Mouse (Mus musculus) granulocyte monocyte progenitor cell, adult 5-6 weeks (primary cell): Measurements from ENCODE around the gene Olfr1248. TPM values are rescaled to one million over a fixed set of nuclear protein-coding genes. Genes with fewer than 3 reads are reported as not detected.
"Not testable (repeated sequence)": the region's sequence is repeated elsewhere in the genome, so short reads cannot be mapped to it uniquely, and the experiment has no call there.

ENCODE experiments used
- ATAC-seq: replicated peaks from 2 replicates; pipeline ENCODE4 v1.8.0; 2016; ENCODE audit warnings: mild to moderate bottlenecking, moderate TSS enrichment, inconsistent platforms; ENCODE audit not compliant: poor library complexity, severe bottlenecking
- total RNA-seq, 2 experiments: library from RNA; stranded (forward) in 1 of 2; stranded (reverse) in 1 of 2; fragments of 200-712, 200-1000 nt in 1 of 2; fragments of >200 nt in 1 of 2; fragmentation: Nextera tagmentation in 1 of 2; gene quantifications; 2 replicates each; pipeline ENCODE4 v1.2.3; 2014 to 2017

The Olfr1248 gene
- not detected in 2 replicates for total RNA-seq (2014; fragmentation: Nextera tagmentation)
- not detected in 2 replicates for total RNA-seq (2017)

GRCm38 (mm10) chr2:89618145-89618544, at the start of gene Olfr1248:
Gene Olfr1248, minus strand, starts transcription at chr2:89618245.
- ATAC-seq = not testable (repeated sequence)

- ATAC-seq = no peak
These were observed 43.3 kb upstream of the Olfr1248 start, which contains the start of gene Olfr1250 for GRCm38 (mm10) chr2:89661367-89661766. Gene Olfr1250, minus strand, starts transcription at chr2:89661467.

- no peak for ATAC-seq
These were observed 16.8 kb upstream of the Olfr1248 start, which contains the start of gene Olfr1249 for GRCm38 (mm10) chr2:89634883-89635282. Gene Olfr1249, minus strand, starts transcription at chr2:89634983.

- ATAC-seq = no peak
These were observed 4.0 kb downstream of the Olfr1248 start, which contains the start of gene Olfr1247 for GRCm38 (mm10) chr2:89614030-89614429. Gene Olfr1247, minus strand, starts transcription at chr2:89614130.

- no peak for ATAC-seq
These were observed 25.0 kb downstream of the Olfr1248 start, which contains the start of gene Olfr1246 for GRCm38 (mm10) chr2:89593057-89593456. Gene Olfr1246, minus strand, starts transcription at chr2:89593157.

GRCm38 (mm10) chr2:89578347-89578746, 39.7 kb downstream of the Olfr1248 start, which contains the start of gene Olfr1245:
Gene Olfr1245, minus strand, starts transcription at chr2:89578447.
- no peak for ATAC-seq

Other genes with a start within 250 kb of the Olfr1248 start
- gene Olfr1238, start 208.6 kb downstream of the Olfr1248 start, total RNA-seq (2014; fragmentation: Nextera tagmentation) = not detected in 2 replicates
- gene Olfr1238, start 208.6 kb downstream of the Olfr1248 start, total RNA-seq (2017) = not detected in 2 replicates
- gene Olfr1239, start 197.8 kb downstream of the Olfr1248 start, total RNA-seq (2014; fragmentation: Nextera tagmentation) = not detected in 2 replicates
- not detected in 2 replicates for gene Olfr1239, start 197.8 kb downstream of the Olfr1248 start, total RNA-seq (2017)
- not detected in 2 replicates for gene Olfr1240, start 175.2 kb downstream of the Olfr1248 start, total RNA-seq (2014; fragmentation: Nextera tagmentation)
- not detected in 2 replicates for gene Olfr1240, start 175.2 kb downstream of the Olfr1248 start, total RNA-seq (2017)
- not detected in 2 replicates for gene Olfr1241, start 131.1 kb downstream of the Olfr1248 start, total RNA-seq (2014; fragmentation: Nextera tagmentation)
- gene Olfr1241, start 131.1 kb downstream of the Olfr1248 start, total RNA-seq (2017) = not detected in 2 replicates
- not detected in 2 replicates for gene Olfr1242, start 119.9 kb downstream of the Olfr1248 start, total RNA-seq (2014; fragmentation: Nextera tagmentation)
- not detected in 2 replicates for gene Olfr1242, start 119.9 kb downstream of the Olfr1248 start, total RNA-seq (2017)
- not detected in 2 replicates for gene Olfr1243, start 86.8 kb downstream of the Olfr1248 start, total RNA-seq (2014; fragmentation: Nextera tagmentation)
- gene Olfr1243, start 86.8 kb downstream of the Olfr1248 start, total RNA-seq (2017) = not detected in 2 replicates
- not detected in 2 replicates for gene Olfr1245, start 39.8 kb downstream of the Olfr1248 start, total RNA-seq (2014; fragmentation: Nextera tagmentation)
- not detected in 2 replicates for gene Olfr1245, start 39.8 kb downstream of the Olfr1248 start, total RNA-seq (2017)
- not detected in 2 replicates for gene Olfr1246, start 25.1 kb downstream of the Olfr1248 start, total RNA-seq (2014; fragmentation: Nextera tagmentation)
- not detected in 2 replicates for gene Olfr1246, start 25.1 kb downstream of the Olfr1248 start, total RNA-seq (2017)
- not detected in 2 replicates for gene Olfr1247, start 4.1 kb downstream of the Olfr1248 start, total RNA-seq (2014; fragmentation: Nextera tagmentation)
- gene Olfr1247, start 4.1 kb downstream of the Olfr1248 start, total RNA-seq (2017) = not detected in 2 replicates
- not detected in 2 replicates for gene Olfr1249, start 16.7 kb upstream of the Olfr1248 start, total RNA-seq (2014; fragmentation: Nextera tagmentation)
- gene Olfr1249, start 16.7 kb upstream of the Olfr1248 start, total RNA-seq (2017) = not detected in 2 replicates
- not detected in 2 replicates for gene Olfr1250, start 43.2 kb upstream of the Olfr1248 start, total RNA-seq (2014; fragmentation: Nextera tagmentation)
- not detected in 2 replicates for gene Olfr1250, start 43.2 kb upstream of the Olfr1248 start, total RNA-seq (2017)
- not detected in 2 replicates for gene Olfr1251, start 53.7 kb upstream of the Olfr1248 start, total RNA-seq (2014; fragmentation: Nextera tagmentation)
- gene Olfr1251, start 53.7 kb upstream of the Olfr1248 start, total RNA-seq (2017) = not detected in 2 replicates
- gene Olfr1252, start 106.8 kb upstream of the Olfr1248 start, total RNA-seq (2014; fragmentation: Nextera tagmentation) = not detected in 2 replicates
- gene Olfr1252, start 106.8 kb upstream of the Olfr1248 start, total RNA-seq (2017) = not detected in 2 replicates
- not detected in 2 replicates for gene Olfr1253, start 138.8 kb upstream of the Olfr1248 start, total RNA-seq (2014; fragmentation: Nextera tagmentation)
- not detected in 2 replicates for gene Olfr1253, start 138.8 kb upstream of the Olfr1248 start, total RNA-seq (2017)
- gene Olfr1254, start 175.4 kb upstream of the Olfr1248 start, total RNA-seq (2014; fragmentation: Nextera tagmentation) = not detected in 2 replicates
- gene Olfr1254, start 175.4 kb upstream of the Olfr1248 start, total RNA-seq (2017) = not detected in 2 replicates
- not detected in 2 replicates for gene Olfr1255, start 193.8 kb upstream of the Olfr1248 start, total RNA-seq (2014; fragmentation: Nextera tagmentation)
- gene Olfr1255, start 193.8 kb upstream of the Olfr1248 start, total RNA-seq (2017) = not detected in 2 replicates
- gene Olfr1256, start 223.3 kb upstream of the Olfr1248 start, total RNA-seq (2014; fragmentation: Nextera tagmentation) = not detected in 2 replicates
- gene Olfr1256, start 223.3 kb upstream of the Olfr1248 start, total RNA-seq (2017) = not detected in 2 replicates
- gene Olfr48, start 230.0 kb upstream of the Olfr1248 start, total RNA-seq (2014; fragmentation: Nextera tagmentation) = not detected in 2 replicates
- gene Olfr48, start 230.0 kb upstream of the Olfr1248 start, total RNA-seq (2017) = not detected in 2 replicates